In genomic region chr6:113923249-113923648, GRCm38 (mm10) we compare ENCODE assay signal across 15 mouse cellular contexts.
"Had no signal": no experiment of that assay in that cellular context is flagged by ENCODE, and none has a peak within 500 bp of the region (broad histone marks: within the 10 kb centered on the region; RNA-seq: fewer than 3 reads in every experiment).

No protein-coding gene starts in this region.

- H3K36me3 ChIP-seq: limb, embryonic 12.5 days; liver, embryonic 13.5 days; lung, embryonic 15.5 days had no signal

- H3K4me2 ChIP-seq: limb, embryonic 12.5 days; liver, embryonic 13.5 days; lung, embryonic 15.5 days; midbrain, embryonic 11.5 days had no signal

- DNase-seq: kidney, postnatal 10 days; kidney, postnatal 4 days; liver; liver, embryonic 13.5 days; liver, postnatal 0 days; lung, postnatal 14 days; right cerebral cortex, postnatal 25 days; thymus, postnatal 14 days had no signal

- H3K27me3 ChIP-seq: limb, embryonic 12.5 days; liver, embryonic 13.5 days; lung, embryonic 15.5 days had no signal

- H3K9ac ChIP-seq: limb, embryonic 12.5 days; liver, embryonic 13.5 days; liver, postnatal 0 days; lung, embryonic 15.5 days had no signal

- H3K4me3 ChIP-seq: limb, embryonic 12.5 days; liver, embryonic 13.5 days; lung, embryonic 15.5 days; megakaryocyte, embryonic 14.5 days had no signal

- ATAC-seq: liver, postnatal 0 days; midbrain, embryonic 16.5 days had no signal

- H3K27ac ChIP-seq: limb, embryonic 12.5 days; liver, embryonic 13.5 days; lung, embryonic 15.5 days; macrophage; stomach, postnatal 0 days had no signal

- H3K4me1 ChIP-seq: limb, embryonic 12.5 days; liver, embryonic 13.5 days; lung, embryonic 15.5 days; megakaryocyte, embryonic 14.5 days had no signal

- H3K9me3 ChIP-seq: limb, embryonic 12.5 days; liver, embryonic 13.5 days; lung, embryonic 15.5 days; megakaryocyte, embryonic 14.5 days had no signal
